Mouse (Mus musculus): ENCODE data around the gene Kcnd1. TPM values are rescaled to one million over a fixed set of nuclear protein-coding genes. Genes with fewer than 3 reads are reported as not detected.

Kcnd1 gene
- polyA plus RNA-seq, 1 experiment from 2014 or later = 0.19 TPM

MicroRNA genes within 50 kb of the gene (microRNA counts, 519-probe panel; counts per million panel counts)
- 2,018 counts per million, percentile 27 among the panel's probes with 10 or more counts for microRNA mmu-miR-1198

Small RNA genes within 50 kb of the gene (microRNA-seq; reads per million reads assigned to microRNA genes)
- 29.3 reads per million, percentile 41 among the genes with 10 or more reads in this experiment for gene Mir1198

Other genes with a start within 250 kb of the Kcnd1 start
- 0.09 TPM in 1 of 2 replicates, not detected in the other for gene Foxp3, start 248.6 kb upstream of the Kcnd1 start, polyA plus RNA-seq (2015; fragmentation: Nextera tagmentation; extraction: Ambion mirVana)
- gene Ppp1r3f, start 248.0 kb upstream of the Kcnd1 start, polyA plus RNA-seq (2015; fragmentation: Nextera tagmentation; extraction: Ambion mirVana) = 0.21 and 0.24 TPM in 2 replicates
- 17.3 and 17.6 TPM in 2 replicates for gene Ccdc22, start 216.8 kb upstream of the Kcnd1 start, polyA plus RNA-seq (2015; fragmentation: Nextera tagmentation; extraction: Ambion mirVana)
- 0.04 and 0.06 TPM in 2 replicates for gene Cacna1f, start 215.2 kb upstream of the Kcnd1 start, polyA plus RNA-seq (2015; fragmentation: Nextera tagmentation; extraction: Ambion mirVana)
- gene Syp, start 183.8 kb upstream of the Kcnd1 start, polyA plus RNA-seq (2015; fragmentation: Nextera tagmentation; extraction: Ambion mirVana) = 0.25 and 0.32 TPM in 2 replicates
- gene Prickle3, start 165.0 kb upstream of the Kcnd1 start, polyA plus RNA-seq (2015; fragmentation: Nextera tagmentation; extraction: Ambion mirVana) = 1.4 and 2.3 TPM in 2 replicates
- 24.8 and 29.2 TPM in 2 replicates for gene Plp2, start 150.9 kb upstream of the Kcnd1 start, polyA plus RNA-seq (2015; fragmentation: Nextera tagmentation; extraction: Ambion mirVana)
- gene Magix, start 141.0 kb upstream of the Kcnd1 start, polyA plus RNA-seq (2015; fragmentation: Nextera tagmentation; extraction: Ambion mirVana) = 0.12 TPM in 1 of 2 replicates, not detected in the other
- 13.4 and 14.0 TPM in 2 replicates for gene Gpkow, start 125.2 kb upstream of the Kcnd1 start, polyA plus RNA-seq (2015; fragmentation: Nextera tagmentation; extraction: Ambion mirVana)
- 19.9 and 21.8 TPM in 2 replicates for gene Wdr45, start 108.0 kb upstream of the Kcnd1 start, polyA plus RNA-seq (2015; fragmentation: Nextera tagmentation; extraction: Ambion mirVana)
- 0.27 and 0.51 TPM in 2 replicates for gene Gm45208, start 100.0 kb upstream of the Kcnd1 start, polyA plus RNA-seq (2015; fragmentation: Nextera tagmentation; extraction: Ambion mirVana)
- 5.2 and 6.0 TPM in 2 replicates for gene Praf2, start 93.8 kb upstream of the Kcnd1 start, polyA plus RNA-seq (2015; fragmentation: Nextera tagmentation; extraction: Ambion mirVana)
- gene Ccdc120, start 71.4 kb upstream of the Kcnd1 start, polyA plus RNA-seq (2015; fragmentation: Nextera tagmentation; extraction: Ambion mirVana) = 1.6 and 1.9 TPM in 2 replicates
- gene Tfe3, start 59.7 kb upstream of the Kcnd1 start, polyA plus RNA-seq (2015; fragmentation: Nextera tagmentation; extraction: Ambion mirVana) = 9.5 and 11.4 TPM in 2 replicates
- gene Gripap1, start 32.5 kb upstream of the Kcnd1 start, polyA plus RNA-seq (2015; fragmentation: Nextera tagmentation; extraction: Ambion mirVana) = 27.7 and 28.9 TPM in 2 replicates
- gene Otud5, start 19.1 kb downstream of the Kcnd1 start, polyA plus RNA-seq (2015; fragmentation: Nextera tagmentation; extraction: Ambion mirVana) = 32.9 and 42.5 TPM in 2 replicates
- 3.1 and 3.5 TPM in 2 replicates for gene Pim2, start 56.0 kb downstream of the Kcnd1 start, polyA plus RNA-seq (2015; fragmentation: Nextera tagmentation; extraction: Ambion mirVana)
- gene Slc35a2, start 61.7 kb downstream of the Kcnd1 start, polyA plus RNA-seq (2015; fragmentation: Nextera tagmentation; extraction: Ambion mirVana) = 13.5 and 14.2 TPM in 2 replicates
- gene Pqbp1, start 77.0 kb downstream of the Kcnd1 start, polyA plus RNA-seq (2015; fragmentation: Nextera tagmentation; extraction: Ambion mirVana) = 36.8 and 38.6 TPM in 2 replicates
- 90.8 and 94.9 TPM in 2 replicates for gene Timm17b, start 77.1 kb downstream of the Kcnd1 start, polyA plus RNA-seq (2015; fragmentation: Nextera tagmentation; extraction: Ambion mirVana)
- not detected in 2 replicates for gene Gm10491, start 85.5 kb downstream of the Kcnd1 start, polyA plus RNA-seq (2015; fragmentation: Nextera tagmentation; extraction: Ambion mirVana)
- not detected in 2 replicates for gene Gm10490, start 87.3 kb downstream of the Kcnd1 start, polyA plus RNA-seq (2015; fragmentation: Nextera tagmentation; extraction: Ambion mirVana)
- 0.05 and 0.17 TPM in 2 replicates for gene Pcsk1n, start 97.5 kb downstream of the Kcnd1 start, polyA plus RNA-seq (2015; fragmentation: Nextera tagmentation; extraction: Ambion mirVana)
- not detected in 2 replicates for gene Eras, start 106.3 kb downstream of the Kcnd1 start, polyA plus RNA-seq (2015; fragmentation: Nextera tagmentation; extraction: Ambion mirVana)
- 11.5 and 12.1 TPM in 2 replicates for gene Hdac6, start 125.6 kb downstream of the Kcnd1 start, polyA plus RNA-seq (2015; fragmentation: Nextera tagmentation; extraction: Ambion mirVana)
- 101 and 107 TPM in 2 replicates for gene Gata1, start 155.8 kb downstream of the Kcnd1 start, polyA plus RNA-seq (2015; fragmentation: Nextera tagmentation; extraction: Ambion mirVana)
- 0.13 and 0.28 TPM in 2 replicates for gene Glod5, start 196.2 kb downstream of the Kcnd1 start, polyA plus RNA-seq (2015; fragmentation: Nextera tagmentation; extraction: Ambion mirVana)